Mouse (Mus musculus) forebrain, embryonic 15.5 days (tissue): ENCODE measurements around the gene Dhdh. TPM values are rescaled to one million over a fixed set of nuclear protein-coding genes. Genes with fewer than 3 reads are reported as not detected.
A peak's percentile ranks its signal among the peaks of the same experiment; 100 is the strongest.
"Not testable (repeated sequence)": the region's sequence is repeated elsewhere in the genome, so short reads cannot be mapped to it uniquely, and the experiment has no call there.

Experiments
- ATAC-seq: fragments of 200-750 bp; cut with Nextera tagmentation; replicated peaks from 2 replicates; pipeline ENCODE4 v1.8.0; 2017; ENCODE audit warnings: mild to moderate bottlenecking, moderate TSS enrichment, moderate library complexity
- H3K27ac ChIP-seq: fragments of 300-500 bp; sonication (generic); replicated peaks from 2 replicates; pipeline ENCODE4 v1.5.1; 2015; ENCODE audit warnings: mild to moderate bottlenecking, inconsistent platforms
- H3K27me3 ChIP-seq: fragments of 300-500 bp; sonication (generic); 2 replicates; pipeline ENCODE4 v1.6.1; 2015; ENCODE audit warnings: inconsistent platforms
- H3K36me3 ChIP-seq: fragments of 300-500 bp; sonication (generic); 2 replicates; pipeline ENCODE4 v1.6.1; 2015; ENCODE audit warnings: mild to moderate bottlenecking, inconsistent platforms
- H3K4me1 ChIP-seq: fragments of 300-500 bp; sonication (generic); 2 replicates; pipeline ENCODE4 v1.6.1; 2015; ENCODE audit warnings: inconsistent platforms
- H3K4me2 ChIP-seq: fragments of 300-500 bp; sonication (generic); replicated peaks from 2 replicates; pipeline ENCODE4 v1.6.1; 2015; ENCODE audit warnings: mild to moderate bottlenecking, inconsistent platforms
- H3K4me3 ChIP-seq: fragments of 300-500 bp; sonication (generic); 2 replicates; pipeline ENCODE4 v1.5.1; 2015; ENCODE audit warnings: mild to moderate bottlenecking, inconsistent platforms
- H3K9ac ChIP-seq: fragments of 300-500 bp; sonication (generic); replicated peaks from 2 replicates; pipeline ENCODE4 v1.6.1; 2015; ENCODE audit warnings: mild to moderate bottlenecking, inconsistent platforms
- H3K9me3 ChIP-seq: fragments of 300-500 bp; sonication (generic); 2 replicates; pipeline ENCODE4 v1.6.1; 2016; ENCODE audit warnings: inconsistent platforms
- WGBS: fragments of 180-500 bp; shearing (Covaris S2); methylation state at CpG from one replicate; pipeline ENCODE4 v1.1.7; 2015; ENCODE audit warnings: mixed read lengths; 5-methylcytosine and 5-hydroxymethylcytosine counted together
- polyA plus RNA-seq: library from polyadenylated mRNA; unstranded; fragments of >200 nt; fragmentation: Nextera tagmentation; extraction: Ambion mirVana; gene quantifications from 2 replicates; pipeline ENCODE4 v1.2.1, GENCODE M21; 2015

Dhdh gene
- polyA plus RNA-seq, 1 experiment from 2014 or later: 2.6 TPM

DNA sequence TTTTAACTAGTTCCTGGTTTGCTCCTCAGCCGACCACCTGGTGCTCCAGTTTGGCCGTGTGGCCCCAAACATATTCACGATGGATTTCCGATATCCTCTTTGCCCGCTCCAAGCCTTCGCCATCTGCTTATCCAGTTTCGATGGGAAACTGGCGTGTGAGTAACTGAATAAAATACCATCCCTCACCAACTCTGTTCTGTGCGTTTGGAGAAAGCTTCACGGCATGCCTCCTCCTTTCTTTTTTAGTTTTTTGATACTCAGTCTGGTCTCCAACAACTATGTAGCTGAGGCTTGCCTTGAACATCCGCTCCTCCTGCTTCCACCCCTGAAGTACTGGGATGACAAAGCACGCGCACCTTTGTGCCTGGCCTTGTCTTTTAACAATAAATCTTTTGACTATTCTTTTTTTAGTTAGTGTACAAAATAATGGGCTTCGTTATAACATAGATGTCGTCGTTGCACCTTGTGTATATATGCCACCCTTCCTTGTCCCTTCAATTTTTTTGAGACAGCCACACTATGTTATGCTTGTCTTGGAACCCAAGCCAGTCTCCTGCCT lies 33.7 kb upstream of the Dhdh start:
- H3K4me3 ChIP-seq: peak overlapping the region; percentile 56
- peak overlapping the region; percentile 51 for H3K4me2 ChIP-seq
- H3K9ac ChIP-seq: 0 out of 2 replicates have a peak overlapping the region, but pooled peaks have one; percentile 16
- 52% methylated on average over 16 of the region's 16 CpGs for WGBS
- H3K27ac ChIP-seq: 0 out of 2 replicates have a peak overlapping the region, but pooled peaks have one; percentile 91
- 0 out of 2 replicates have a peak, but pooled peaks have one; percentile 5 for ATAC-seq
- H3K9me3 ChIP-seq: no peaks in the 10 kb centered on the region
- no peaks in the 10 kb centered on the region for H3K36me3 ChIP-seq
- peaks cover 29% of the 10 kb centered on the region for H3K4me1 ChIP-seq
- no peaks in the 10 kb centered on the region for H3K27me3 ChIP-seq

DNA sequence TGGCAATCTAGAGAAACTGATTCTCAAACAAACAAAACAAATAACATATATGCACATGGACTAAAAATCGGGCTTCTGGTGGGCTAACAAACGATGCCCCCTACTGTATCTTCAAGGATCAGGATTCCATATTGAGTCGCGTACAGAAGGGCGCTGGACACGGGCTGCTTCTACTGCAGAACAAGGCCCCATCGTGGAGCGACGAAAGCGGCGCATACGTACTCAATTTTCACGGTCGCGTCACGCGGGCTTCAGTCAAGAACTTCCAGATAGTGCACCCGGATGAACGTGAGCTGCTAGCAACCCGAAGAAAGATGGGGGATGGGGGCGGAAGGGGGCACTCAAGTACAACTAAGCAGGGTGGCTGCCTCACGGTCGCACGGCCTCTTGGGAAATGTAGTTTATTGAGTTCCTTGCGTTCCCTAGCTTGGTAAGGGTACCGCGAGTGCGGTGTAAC lies 33.2 kb upstream of the Dhdh start:
- under 1% methylated on average over 28 of the region's 28 CpGs for WGBS
- ATAC-seq: peak; percentile 87
- Histone ChIP-seq H3K4me3 (peak overlapping the region; percentile 56), H3K27ac (peak overlapping the region; percentile 91), H3K4me1 (peaks cover 29% of the 10 kb centered on the region), H3K9ac (peak overlapping the region; percentile 54), H3K4me2 (peak overlapping the region; percentile 51), H3K27me3 (no peaks in the 10 kb centered on the region), H3K9me3 (no peaks in the 10 kb centered on the region), H3K36me3 (no peaks in the 10 kb centered on the region)

DNA sequence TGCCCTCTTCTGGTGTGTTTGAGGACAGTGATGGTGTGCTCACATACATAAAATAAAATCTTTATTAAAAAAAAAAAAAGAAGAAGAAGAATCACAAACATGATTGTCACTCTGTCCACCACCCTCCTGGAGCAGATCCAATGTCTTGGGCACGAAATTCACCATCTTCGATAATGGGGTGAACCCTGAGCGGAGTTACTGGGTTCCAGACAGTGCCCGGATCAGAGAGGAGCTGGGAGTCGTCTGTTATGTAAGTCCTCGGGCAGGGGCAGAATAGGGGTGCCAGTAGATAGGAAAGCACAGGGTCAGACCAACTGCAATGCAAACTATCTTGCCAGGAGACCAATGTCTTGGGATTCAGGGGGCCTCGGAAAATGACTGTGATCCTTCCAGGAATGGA lies 32.0 kb upstream of the Dhdh start:
- H3K27me3 ChIP-seq: no peaks in the 10 kb centered on the region
- H3K36me3 ChIP-seq: no peaks in the 10 kb centered on the region
- ATAC-seq: no peak
- no peak overlapping the region for H3K4me3 ChIP-seq
- peaks cover 28% of the 10 kb centered on the region for H3K4me1 ChIP-seq
- H3K27ac ChIP-seq: no peak overlapping the region
- WGBS: 93% methylated on average over 7 of the region's 7 CpGs
- no peaks in the 10 kb centered on the region for H3K9me3 ChIP-seq
- H3K4me2 ChIP-seq: no peak overlapping the region
- H3K9ac ChIP-seq: no peak overlapping the region

DNA sequence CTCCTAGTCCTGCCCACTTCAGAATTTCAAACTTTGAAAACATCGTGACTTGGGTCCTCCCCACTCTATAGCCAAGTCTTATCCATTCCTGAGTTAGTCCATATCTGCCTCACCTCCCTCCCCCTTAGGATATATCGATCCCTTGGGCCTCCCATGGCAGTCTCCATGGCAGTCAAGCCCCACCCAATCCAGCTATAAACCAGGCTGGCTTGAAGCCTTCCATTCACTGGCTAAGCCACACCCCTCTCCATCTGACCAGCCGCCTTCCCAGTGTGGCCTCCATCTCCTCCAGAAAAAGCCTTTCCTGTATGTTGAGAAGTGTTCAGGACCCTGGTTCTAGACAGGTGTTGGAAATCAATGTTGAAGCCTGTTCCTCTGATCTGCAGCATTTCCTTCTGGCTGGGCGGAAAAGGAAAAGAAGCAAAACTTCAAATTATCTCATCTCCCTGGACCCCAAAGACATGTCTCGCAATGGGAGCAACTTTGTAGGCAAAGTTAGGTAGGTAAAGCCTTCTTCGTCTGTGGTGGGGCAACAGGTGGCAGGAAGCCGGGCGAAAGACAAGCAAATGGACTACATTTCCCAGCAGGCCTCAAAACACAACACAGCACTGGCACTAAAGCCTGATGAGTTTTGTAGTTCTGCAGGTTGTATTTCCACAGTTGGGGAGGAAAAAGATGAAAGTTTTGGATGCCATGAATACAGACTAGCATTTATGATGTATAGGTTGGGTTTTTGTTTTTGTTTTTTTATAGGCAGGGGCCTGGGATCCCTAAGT lies 30.9 kb upstream of the Dhdh start:
- Histone ChIP-seq H3K27me3 (no peaks in the 10 kb centered on the region), H3K9ac (no peak overlapping the region), H3K4me2 (no peak overlapping the region), H3K36me3 (no peaks in the 10 kb centered on the region), H3K4me1 (peaks cover 18% of the 10 kb centered on the region), H3K9me3 (no peaks in the 10 kb centered on the region), H3K4me3 (no peak overlapping the region), H3K27ac (no peak overlapping the region)
- 78% methylated on average over 8 of the region's 8 CpGs for WGBS
- ATAC-seq: no peak

DNA sequence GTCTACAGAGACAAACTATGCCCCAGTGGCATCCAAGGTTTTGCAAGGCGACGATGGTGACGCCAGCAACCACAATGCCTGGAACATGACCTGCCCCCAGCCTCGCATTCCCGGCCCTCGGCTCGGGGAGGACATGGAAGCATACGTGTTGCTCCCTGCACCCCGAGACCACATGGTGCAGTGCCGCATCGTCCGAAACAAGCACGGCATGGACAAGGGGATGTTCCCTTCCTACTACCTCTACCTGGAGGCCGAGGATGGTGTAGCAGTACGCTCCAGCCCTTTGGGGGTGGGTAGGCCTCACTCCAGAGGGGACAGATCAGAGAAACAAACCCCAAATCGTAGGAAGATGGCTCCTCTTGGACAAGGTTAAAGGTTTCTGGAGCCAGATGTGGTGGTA lies 30.0 kb upstream of the Dhdh start:
- no peaks in the 10 kb centered on the region for H3K36me3 ChIP-seq
- peaks cover 14% of the 10 kb centered on the region for H3K4me1 ChIP-seq
- H3K27me3 ChIP-seq: no peaks in the 10 kb centered on the region
- no peaks in the 10 kb centered on the region for H3K9me3 ChIP-seq
- no peak for ATAC-seq
- no peak overlapping the region for H3K27ac ChIP-seq
- no peak overlapping the region for H3K4me2 ChIP-seq
- H3K9ac ChIP-seq: no peak overlapping the region
- H3K4me3 ChIP-seq: no peak overlapping the region
- WGBS: 91% methylated on average over 16 of the region's 16 CpGs

DNA sequence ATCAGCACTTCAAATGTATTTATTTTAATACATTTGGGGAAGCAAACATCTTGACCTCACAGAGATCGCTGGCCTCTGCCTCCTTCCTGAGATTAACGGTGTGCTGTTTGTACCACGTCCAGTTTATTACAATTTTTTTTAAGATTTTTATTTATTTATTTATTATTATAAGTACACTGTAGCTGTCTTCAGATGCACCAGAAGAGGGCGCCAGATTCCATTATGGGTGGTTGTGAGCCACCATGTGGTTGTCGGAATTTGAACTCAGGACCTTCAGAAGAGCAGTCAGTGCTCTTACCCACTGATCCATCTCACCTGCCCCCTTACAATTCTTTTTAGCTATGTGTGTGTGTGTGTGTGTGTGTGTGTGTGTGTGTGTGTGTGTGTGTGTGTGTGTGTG lies 28.2 kb upstream of the Dhdh start:
- not testable (repeated sequence) for H3K9ac ChIP-seq, H3K27ac ChIP-seq, H3K36me3 ChIP-seq, ATAC-seq, H3K9me3 ChIP-seq, H3K4me3 ChIP-seq, H3K27me3 ChIP-seq, H3K4me2 ChIP-seq, H3K4me1 ChIP-seq
- WGBS: 73% methylated on average over 5 of the region's 5 CpGs

DNA sequence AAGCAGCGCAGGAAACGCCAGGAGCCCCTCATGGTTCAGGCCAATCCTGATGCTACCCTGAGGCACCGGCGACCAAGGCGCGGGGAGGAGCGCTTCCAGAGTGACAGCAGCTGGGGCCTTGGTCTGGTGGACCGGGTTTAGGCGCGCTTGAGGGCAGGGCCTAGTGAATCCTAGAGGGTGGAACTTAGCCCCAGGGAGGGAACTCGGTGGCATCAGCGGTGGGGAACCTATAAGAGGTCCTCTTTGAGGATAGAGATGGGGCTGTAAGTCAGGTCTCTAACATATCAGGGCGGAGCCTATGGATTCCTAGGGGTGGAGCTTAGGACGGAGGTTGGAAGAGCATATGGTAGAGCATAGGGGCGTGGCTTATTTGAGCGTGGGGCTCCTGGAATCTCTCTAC lies 26.8 kb upstream of the Dhdh start:
- 33% methylated on average over 16 of the region's 16 CpGs for WGBS

DNA sequence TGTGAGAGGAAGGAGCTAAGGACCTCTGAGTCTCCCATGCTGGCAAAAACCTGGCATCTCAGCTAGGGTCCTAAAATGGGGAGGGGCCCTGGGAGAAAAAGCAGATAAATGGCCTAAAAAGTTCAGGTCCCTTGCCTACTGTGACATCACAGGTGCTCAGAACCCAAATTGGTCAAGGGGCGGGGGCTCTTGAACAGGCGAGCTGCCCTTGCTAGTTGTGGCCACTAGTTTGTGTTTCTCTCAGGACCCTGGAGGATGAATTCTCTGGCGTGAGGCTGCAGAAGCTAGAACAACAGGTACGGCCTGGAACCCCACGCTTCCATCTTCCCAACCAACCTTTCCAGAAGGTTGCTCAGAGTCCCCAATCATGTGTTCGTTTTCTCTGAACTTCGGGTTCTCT lies 25.8 kb upstream of the Dhdh start:
- ATAC-seq: no peak
- Histone ChIP-seq H3K27me3 (no peaks in the 10 kb centered on the region), H3K4me1 (peaks cover 4% of the 10 kb centered on the region), H3K4me2 (no peak overlapping the region), H3K9me3 (no peaks in the 10 kb centered on the region), H3K27ac (no peak overlapping the region), H3K4me3 (no peak overlapping the region), H3K36me3 (no peaks in the 10 kb centered on the region), H3K9ac (no peak overlapping the region)
- 78% methylated on average over 7 of the region's 7 CpGs for WGBS

More for the DNA sequence above, 26.8 kb upstream of the Dhdh start:
- Histone ChIP-seq H3K4me1 (no peaks in the 10 kb centered on the region), H3K27me3 (no peaks in the 10 kb centered on the region), H3K4me2 (no peak overlapping the region), H3K27ac (no peak overlapping the region), H3K9ac (no peak overlapping the region), H3K9me3 (no peaks in the 10 kb centered on the region), H3K4me3 (no peak overlapping the region), H3K36me3 (no peaks in the 10 kb centered on the region)
- ATAC-seq: no peak

DNA sequence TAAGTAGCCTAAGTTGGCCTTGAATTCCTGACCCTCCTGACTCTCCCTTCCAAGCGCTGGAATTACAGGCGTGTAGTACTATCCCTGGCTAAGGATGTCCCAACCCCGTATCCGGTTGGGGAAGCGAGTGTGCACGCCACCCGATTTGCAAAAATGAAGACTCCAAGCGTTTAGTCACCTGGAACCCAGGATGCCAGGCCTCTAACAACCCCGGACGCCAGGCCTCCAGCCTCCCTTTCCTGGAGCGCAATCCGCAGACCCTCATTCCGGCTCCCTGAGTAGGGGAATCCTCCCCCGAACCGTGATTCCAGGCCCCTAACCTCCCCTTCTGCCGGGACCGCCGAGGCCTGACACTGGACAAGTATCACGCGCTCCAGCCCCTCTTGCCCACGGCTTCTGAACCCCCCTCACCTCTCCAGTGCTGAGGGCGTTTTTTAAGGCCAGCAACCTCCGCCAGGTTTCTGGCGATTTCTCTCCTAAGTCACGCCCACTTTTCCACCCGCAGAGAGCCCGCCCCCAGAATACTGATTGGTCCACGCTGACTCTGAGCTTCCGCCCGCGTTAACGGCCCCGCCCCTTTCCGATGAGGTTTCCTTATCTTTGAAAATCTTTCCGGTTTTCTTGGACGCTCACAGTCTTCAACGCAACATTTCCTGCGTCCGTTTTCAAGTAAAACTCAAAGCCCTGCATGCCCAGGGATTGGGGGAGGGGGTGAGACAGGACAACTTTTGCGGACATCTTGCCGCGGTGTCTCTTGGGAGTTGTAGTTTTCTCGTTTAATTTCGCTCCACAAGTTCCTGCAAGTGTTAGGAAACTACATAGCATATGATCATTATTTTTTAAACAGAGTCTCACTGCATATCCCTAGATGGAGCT lies 21.5 kb upstream of the Dhdh start, which contains the start of gene Nucb1:
Nucb1 (minus strand) TSS at position 495 of the 876 bp plus-strand sequence.
- under 1% methylated on average over 44 of the region's 44 CpGs for WGBS
- Histone ChIP-seq H3K36me3 (peaks cover 4% of the 10 kb centered on the region; the same call in 1 of the 2 replicates), H3K9me3 (no peaks in the 10 kb centered on the region), H3K27ac (peak within 1 kb of the TSS; percentile 84), H3K4me3 (peak within 1 kb of the TSS; percentile 93), H3K4me1 (peaks cover 14% of the 10 kb centered on the region), H3K4me2 (peak within 1 kb of the TSS; percentile 93), H3K9ac (peak within 1 kb of the TSS; percentile 82), H3K27me3 (no peaks in the 10 kb centered on the region)
- ATAC-seq: peak; percentile 92

DNA sequence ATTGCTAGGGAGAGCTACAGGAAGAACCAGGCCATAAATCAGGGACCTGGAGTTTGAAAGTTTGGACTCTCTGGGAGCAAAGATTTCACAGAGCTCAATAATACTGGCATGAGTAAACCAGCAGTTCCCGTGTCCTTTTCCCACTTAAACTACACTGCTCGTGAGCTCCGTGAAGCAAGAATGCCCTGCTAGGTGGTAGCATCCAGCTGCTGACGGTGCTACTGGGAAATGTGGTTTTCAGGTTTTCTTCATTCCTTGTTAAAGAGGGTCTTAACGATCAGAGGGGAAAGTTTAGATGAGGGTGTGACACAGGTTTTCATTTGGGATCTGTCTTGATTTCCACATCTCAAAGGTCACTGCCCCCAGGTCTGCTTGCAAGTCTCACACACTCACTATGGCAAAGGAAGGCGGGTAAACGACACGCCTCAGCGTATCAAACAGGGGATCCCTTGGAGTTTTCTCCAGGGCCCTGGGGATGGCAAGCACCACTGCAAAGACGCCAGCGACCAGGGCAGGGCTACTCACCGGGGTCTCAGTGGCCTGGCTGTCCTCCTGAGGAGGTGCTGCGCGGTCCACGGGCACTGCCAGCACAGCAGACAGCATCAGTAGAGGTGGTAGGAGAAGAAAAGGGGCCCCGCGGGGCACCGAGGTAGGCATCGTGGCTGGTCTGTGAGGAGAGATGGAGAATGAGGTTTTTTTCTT lies 20.7 kb upstream of the Dhdh start:
- Histone ChIP-seq H3K9me3 (no peaks in the 10 kb centered on the region), H3K27me3 (no peaks in the 10 kb centered on the region), H3K4me3 (peak overlapping the region; percentile 93), H3K9ac (peak overlapping the region; percentile 82), H3K36me3 (peaks cover 4% of the 10 kb centered on the region; the same call in 1 of the 2 replicates), H3K4me2 (peak overlapping the region; percentile 93), H3K27ac (peak overlapping the region; percentile 84; the same call in 1 of the 2 replicates), H3K4me1 (peaks cover 14% of the 10 kb centered on the region)
- peak; percentile 11; the same call in 1 of the 2 replicates for ATAC-seq
- 35% methylated on average over 19 of the region's 19 CpGs for WGBS

DNA sequence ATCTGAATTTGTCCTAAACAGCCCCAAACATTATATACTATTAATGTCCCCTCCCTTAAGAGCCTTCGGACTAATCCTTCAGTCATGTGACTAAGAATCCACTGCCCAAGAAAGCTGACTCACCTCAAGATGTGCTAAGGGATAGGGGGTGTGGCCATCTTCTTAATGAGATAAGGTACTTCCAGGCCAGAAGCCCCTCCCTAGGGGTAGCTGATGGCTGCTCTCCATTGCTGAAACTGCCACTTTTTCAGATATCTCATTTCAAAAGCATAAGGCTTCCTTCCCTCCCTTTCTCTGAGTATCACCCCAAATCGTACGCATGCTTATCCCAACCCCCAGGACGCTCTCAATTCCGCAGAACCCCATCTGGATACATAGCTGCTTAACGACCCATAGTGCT lies 20.0 kb upstream of the Dhdh start:
- no peak for ATAC-seq
- Histone ChIP-seq H3K36me3 (peaks cover 4% of the 10 kb centered on the region; the same call in 1 of the 2 replicates), H3K9ac (no peak overlapping the region), H3K27ac (no peak overlapping the region), H3K4me2 (no peak overlapping the region), H3K9me3 (no peaks in the 10 kb centered on the region), H3K27me3 (no peaks in the 10 kb centered on the region), H3K4me3 (no peak overlapping the region), H3K4me1 (peaks cover 14% of the 10 kb centered on the region)
- WGBS: 89% methylated on average over 6 of the region's 6 CpGs
